Comparison of ENCODE assay signal across 8 mouse cellular contexts in the genomic region with DNA sequence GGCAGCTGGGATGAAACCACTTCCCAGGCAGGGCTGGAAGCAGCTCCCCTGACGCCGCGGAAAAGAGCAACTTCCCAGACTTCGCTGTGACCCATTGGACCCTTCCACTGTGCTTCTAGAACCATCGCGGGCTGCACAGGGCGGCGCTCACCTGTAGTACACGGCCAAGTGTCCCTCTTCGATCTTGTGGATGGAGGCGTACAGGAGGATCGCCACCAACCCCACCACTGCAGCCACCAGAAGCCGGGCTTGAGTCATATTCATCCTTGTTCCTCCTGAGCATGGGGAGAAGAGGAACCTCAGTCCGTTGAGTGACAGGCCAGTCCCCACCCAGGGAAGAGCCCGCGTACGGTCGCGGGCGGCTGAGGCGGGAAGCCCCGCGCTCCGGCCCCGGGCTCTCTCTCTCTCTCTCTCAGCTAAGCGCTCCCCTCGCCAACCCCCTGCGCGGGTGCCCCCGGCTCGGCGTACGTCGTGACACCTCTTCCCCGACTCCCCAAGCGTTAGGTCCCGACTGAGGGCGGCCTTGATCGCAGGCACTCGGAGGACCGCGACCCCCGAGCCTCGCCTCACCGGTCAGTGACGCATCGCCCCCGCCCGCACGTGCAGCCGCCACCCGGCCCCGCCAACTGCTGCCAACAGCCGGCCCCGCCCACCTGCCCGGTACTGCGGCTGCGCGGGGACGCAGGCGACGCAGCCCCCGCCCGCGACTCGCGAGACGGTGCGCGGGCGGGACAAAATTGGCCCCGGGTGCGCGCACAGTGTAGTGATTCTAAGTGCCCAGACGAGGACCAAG. TPM values are rescaled to one million over a fixed set of nuclear protein-coding genes. Genes with fewer than 3 reads are reported as not detected.
DNase-seq lines count a peak whose midpoint lies in the region; ATAC-seq and TF ChIP-seq lines count a peak whose summit lies in the region.

Erlin1 (minus strand) TSS at position 665 of the 793 bp plus-strand sequence.

- 0 out of 2 replicates have a peak, but pooled peaks have one; percentile 36 for TF ChIP-seq POLR2A in cortical plate, adult 2 months (IDR thresholded peaks at IDR 0.05; ENCODE audit: extremely low read depth, insufficient read depth, low read length)

- peak; percentile 95 for ATAC-seq in megakaryocyte, adult 5-6 weeks (ENCODE audit: poor library complexity, severe bottlenecking)

- peak; percentile 85 for DNase-seq in adipocyte (ENCODE audit: low spot score)
- DNase-seq in gastrocnemius, adult 8-10 months (ENCODE audit: low spot score in 2 of 2) = peak; percentile 80 to 82
- DNase-seq in induced T-regulatory cell, adult 2 months (ENCODE audit: low read depth) = peak; percentile 86
- DNase-seq in left cerebral cortex, adult 8-10 months (ENCODE audit: low spot score in 2 of 2) = peak; percentile 81 to 85
- peak; percentile 92 for DNase-seq in right cerebral cortex, adult 18-20 months
- DNase-seq in urinary bladder, adult 2 months (ENCODE audit: low spot score) = peak; percentile 85

- peak within 1 kb of the TSS; percentile 96 for H3K4me3 ChIP-seq in cortical plate, adult 2 months (ENCODE audit: insufficient read depth, low read length)

- peak within 1 kb of the TSS; percentile 83 for H3K27ac ChIP-seq in cortical plate, adult 2 months (ENCODE audit: insufficient read depth, low read length)

- H3K4me1 ChIP-seq in cortical plate, adult 2 months (ENCODE audit: control insufficient read depth, insufficient read depth, low read length) = peaks cover 3% of the 10 kb centered on the region

- TF ChIP-seq CTCF in cortical plate, adult 2 months (IDR thresholded peaks at IDR 0.05; ENCODE audit: extremely low read depth, insufficient read depth, low read length) = no peak

RNA-seq across cellular contexts. Expression of gene Erlin1, which starts in this region (rescaled TPM):
- polyA plus RNA-seq in cortical plate, adult 2 months (2012; rRNA removed) = 17.2 and 18.4 TPM in 2 replicates
- total RNA-seq in gastrocnemius, adult 8-10 months (2022) = 1 to 10 TPM; 3.3 to 5.6 (median 4.5) TPM
- 10 to 100 TPM; 23.2 to 26.1 (median 25.1) TPM for total RNA-seq in left cerebral cortex, adult 8-10 months (2022)
- 84.7 and 84.8 TPM in 2 replicates for total RNA-seq in megakaryocyte, adult 5-6 weeks (2015)
- 59.4 and 67.0 TPM in 2 replicates for total RNA-seq in megakaryocyte, adult 5-6 weeks (2017)
- 21.8 and 29.5 TPM in 2 replicates for polyA plus RNA-seq in urinary bladder, adult 2 months (2012; rRNA removed)

Comparison
In these comparisons a context has a peak if more than half of its experiments do, and no peak if none do; other contexts are left out.
1. Peak in every context shown above with its lines: DNase-seq, ATAC-seq, H3K4me3 ChIP-seq and H3K27ac ChIP-seq.